Mouse (Mus musculus) heart, postnatal 14 days (tissue): ENCODE measurements around the gene Serhl. TPM values are rescaled to one million over a fixed set of nuclear protein-coding genes. Genes with fewer than 3 reads are reported as not detected.
"Not testable (repeated sequence)": the region's sequence is repeated elsewhere in the genome, so short reads cannot be mapped to it uniquely, and the experiment has no call there.

ENCODE experiments used
- DNase-seq, 2 experiments: peaks; one replicate each; pipeline ENCODE4 v3.0.0; 2021 to 2022
- intact Hi-C: fragments of 180-260 bp; cut with DNase I; formaldehyde crosslinking; loops from one replicate; pipeline ENCODE4 v1.15.1; 2025
- total RNA-seq, 2 experiments: library from RNA; stranded (reverse); gene quantifications; 2 replicates each; pipeline ENCODE4 v1.2.3; 2021

Serhl gene
- total RNA-seq, 2 experiments from 2014 or later = 48.1 to 49.4 TPM

- DNase-seq = peak in 1 of 2 experiments; percentile 57
- intact Hi-C loops = loop anchor here (1.0 kb wide), 1 partner anchor 89 kb away; no protein-coding TSS in a partner anchor
Measured at GRCm38 (mm10) chr15:83118360-83118759, 29.1 kb downstream of the Serhl start.

DNA sequence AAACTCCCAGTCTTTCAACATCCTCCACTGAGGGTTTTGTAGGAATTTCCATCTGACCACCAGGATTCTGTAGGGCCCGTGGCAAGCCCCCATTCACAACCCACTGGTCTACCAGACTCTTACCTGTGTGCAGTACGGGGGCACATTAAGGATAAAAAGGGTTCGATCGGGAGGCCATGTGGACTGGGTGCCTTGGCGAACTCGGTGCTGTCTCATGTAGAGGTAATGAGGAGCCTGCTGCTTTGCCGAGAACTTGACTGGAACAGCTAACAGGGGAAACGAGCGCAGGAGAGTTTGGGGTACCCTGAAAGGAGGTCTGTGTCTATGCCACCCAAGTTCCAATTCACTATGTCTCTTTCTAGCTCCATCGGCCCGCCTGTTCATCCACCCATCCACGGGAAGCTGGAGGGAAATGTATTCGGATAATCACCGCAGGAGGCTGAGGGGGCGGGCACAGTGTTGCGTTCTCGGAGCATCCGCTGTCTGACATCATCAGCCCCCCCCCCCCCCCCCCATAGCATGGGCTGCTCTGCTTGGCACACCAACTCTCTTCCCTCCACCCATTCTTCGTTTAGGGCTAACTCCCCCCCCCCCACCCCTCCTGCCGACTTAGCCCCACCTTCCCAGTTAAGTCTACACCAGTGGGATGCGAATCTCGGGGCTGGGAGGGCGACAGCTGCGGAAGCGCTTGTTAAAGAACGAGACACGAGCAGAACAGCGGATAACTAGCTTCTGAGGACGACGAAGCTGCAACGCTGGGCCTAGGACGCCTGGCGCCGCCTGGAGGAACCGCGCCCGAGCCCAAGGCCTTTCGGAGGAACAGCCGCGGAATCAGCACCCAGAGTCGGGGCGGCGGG, 32.6 kb downstream of the Serhl start:
- intact Hi-C loops = loop anchor here (5.0 kb wide), 1 partner anchor 50 kb away; the partner anchor contains the start of gene Cyb5r3
- DNase-seq = peak in 1 of 2 experiments; percentile 35

GRCm38 (mm10) chr15:83122566-83123145, 33.4 kb downstream of the Serhl start, which contains the start of gene Rrp7a:
Rrp7a (minus strand) TSS chr15:83122801.
- intact Hi-C loops = loop anchor here (5.0 kb wide), 1 partner anchor 50 kb away; the partner anchor contains the start of gene Cyb5r3
- DNase-seq = peak; percentile 94 to 96

- DNase-seq = no peak
Measured at GRCm38 (mm10) chr15:83124625-83125024, 35.3 kb downstream of the Serhl start.

GRCm38 (mm10) chr15:83126582-83126981, 37.3 kb downstream of the Serhl start:
- intact Hi-C loops = no loop called here
- DNase-seq = no peak

More at GRCm38 (mm10) chr15:83124625-83125024, 35.3 kb downstream of the Serhl start:
- intact Hi-C loops = loop anchor here (5.0 kb wide), 1 partner anchor 48 kb away; the partner anchor contains the start of gene Cyb5r3

- not testable (repeated sequence) for DNase-seq
Measured at GRCm38 (mm10) chr15:83127037-83127436, 37.7 kb downstream of the Serhl start.

GRCm38 (mm10) chr15:83129530-83130231, 40.4 kb downstream of the Serhl start:
- DNase-seq = no peak
- intact Hi-C loops = no loop called here

More at GRCm38 (mm10) chr15:83127037-83127436, 37.7 kb downstream of the Serhl start:
- intact Hi-C loops = not testable (repeated sequence)

- intact Hi-C loops = no loop called here
- no peak for DNase-seq
Measured at GRCm38 (mm10) chr15:83134671-83135070, 45.4 kb downstream of the Serhl start.

DNA sequence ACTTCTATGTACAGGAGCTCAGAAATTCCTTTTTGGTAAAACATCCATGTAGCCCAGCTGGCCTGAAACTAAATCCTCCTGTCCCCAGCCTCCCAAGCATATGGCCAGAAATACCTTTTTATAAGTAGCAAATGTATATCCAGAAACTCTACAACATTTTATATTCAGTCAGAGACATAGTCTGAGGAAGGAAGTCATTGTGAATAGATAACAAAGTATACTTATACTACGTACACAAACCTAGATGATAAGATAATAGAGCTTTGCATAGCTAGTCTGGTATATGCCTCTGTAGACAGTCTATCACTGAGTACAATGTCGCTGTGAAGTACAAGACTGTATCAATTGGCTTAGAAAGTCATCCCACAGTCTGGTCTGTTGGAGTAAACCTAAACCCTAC, 46.3 kb downstream of the Serhl start:
- DNase-seq = no peak
- intact Hi-C loops = no loop called here

DNA sequence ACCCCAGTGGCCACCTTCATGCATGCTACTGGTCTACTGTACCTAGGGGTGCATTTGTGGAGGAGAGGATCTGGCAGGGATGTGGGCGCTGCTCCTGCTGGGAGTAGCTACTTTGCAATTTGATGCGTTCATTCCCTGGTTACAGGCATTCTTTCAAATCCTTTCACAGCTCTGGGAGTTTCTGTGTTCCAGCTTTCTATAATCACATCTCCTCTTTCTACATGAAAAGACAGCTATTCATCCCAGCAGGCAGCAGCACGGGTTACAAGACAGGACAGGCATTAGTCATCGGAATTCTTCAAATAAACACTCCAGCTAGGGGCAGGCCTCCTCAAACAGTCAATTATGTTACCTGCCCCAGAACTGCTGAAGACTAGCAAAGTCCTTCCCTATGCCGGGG, 53.6 kb downstream of the Serhl start:
- DNase-seq = no peak
- intact Hi-C loops = no loop called here

DNA sequence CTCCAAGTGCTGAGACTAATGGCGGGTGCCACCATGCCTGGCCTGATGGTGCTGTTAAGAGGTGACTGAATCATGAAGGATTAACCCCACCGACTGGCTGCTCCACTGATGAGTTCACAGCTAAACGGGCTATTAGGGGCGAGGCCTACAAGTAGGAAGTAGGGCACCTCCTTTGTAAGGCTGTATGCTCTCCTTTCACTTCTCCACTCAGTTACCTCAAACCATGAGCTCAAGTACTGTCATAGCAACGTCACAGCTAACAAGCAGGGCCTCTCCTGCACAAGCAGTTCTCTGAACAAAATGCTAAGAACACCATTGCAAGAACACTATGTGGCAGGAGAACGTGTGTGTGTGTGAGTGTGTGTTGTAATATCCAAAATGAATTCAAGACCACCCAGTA, 56.2 kb downstream of the Serhl start:
- no peak for DNase-seq
- intact Hi-C loops = no loop called here

GRCm38 (mm10) chr15:83148395-83148794, 59.1 kb downstream of the Serhl start:
- no peak for DNase-seq
- intact Hi-C loops = no loop called here

DNA sequence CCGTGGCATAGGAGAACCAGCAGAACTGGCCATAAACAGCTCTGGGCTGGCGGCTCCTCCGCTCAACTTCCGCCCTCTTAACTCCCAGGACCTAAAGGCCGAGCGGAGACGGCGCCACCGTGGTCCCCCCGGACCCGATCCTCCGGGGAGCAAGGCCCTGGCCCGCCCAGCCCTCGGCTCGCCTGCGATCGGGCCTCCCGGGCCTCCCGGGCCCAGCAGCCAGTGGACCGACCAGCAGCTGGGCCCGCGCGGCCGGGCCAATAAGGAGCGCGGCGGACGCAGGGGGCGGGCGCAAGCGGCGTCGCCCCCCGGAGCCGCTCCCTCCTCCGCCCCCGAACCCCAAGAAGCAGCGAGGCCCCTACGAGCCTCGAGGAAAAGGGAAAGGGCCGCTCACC, 59.5 kb downstream of the Serhl start:
- intact Hi-C loops = no loop called here
- no peak for DNase-seq

- intact Hi-C loops = no loop called here
- DNase-seq = peak; percentile 96 to 98
Measured at GRCm38 (mm10) chr15:83149196-83150072, 60.1 kb downstream of the Serhl start, which contains the start of gene Poldip3. Poldip3 (minus strand) TSS chr15:83149384.

DNA sequence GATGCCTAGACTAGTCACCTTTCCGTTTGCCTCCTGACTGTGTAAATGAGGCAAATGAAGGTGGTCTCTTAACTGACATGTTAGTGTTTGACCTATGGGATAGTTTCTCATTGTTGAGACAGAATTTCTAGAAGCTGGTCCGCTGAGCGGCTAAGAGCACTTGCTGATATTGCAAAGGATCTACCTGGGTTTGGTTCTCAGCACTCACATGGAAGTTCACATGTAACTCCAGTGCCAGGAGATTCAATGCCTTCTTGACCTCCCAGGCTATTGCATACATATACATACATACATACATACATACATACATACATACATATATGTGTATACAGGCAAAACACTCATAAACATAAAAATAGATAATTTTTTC, 60.8 kb downstream of the Serhl start:
- intact Hi-C loops = no loop called here

GRCm38 (mm10) chr15:83150694-83151093, 61.4 kb downstream of the Serhl start:
- DNase-seq = no peak
- intact Hi-C loops = no loop called here

More for the DNA sequence above, 60.8 kb downstream of the Serhl start:
- no peak for DNase-seq

- intact Hi-C loops = no loop called here
Measured at GRCm38 (mm10) chr15:83154309-83154708, 65.0 kb downstream of the Serhl start.

GRCm38 (mm10) chr15:83155672-83156419, 66.5 kb downstream of the Serhl start:
- DNase-seq = no peak
- intact Hi-C loops = loop anchor here (5.0 kb wide), 1 partner anchor 361 kb away; no protein-coding TSS in a partner anchor

More at GRCm38 (mm10) chr15:83154309-83154708, 65.0 kb downstream of the Serhl start:
- DNase-seq = no peak
